Mouse (Mus musculus) heart, adult 2 months (tissue): Measurements from ENCODE around the gene Cadm2. TPM values are rescaled to one million over a fixed set of nuclear protein-coding genes. Genes with fewer than 3 reads are reported as not detected.

Experiments used
- DNase-seq, 2 experiments: peaks; one replicate each; pipeline ENCODE4 v3.0.0; 2021
- H3K27ac ChIP-seq: fragments of 200-600 bp; 2 replicates; pipeline ENCODE4 v1.8.1; 2022
- H3K27me3 ChIP-seq: fragments of 200-500 bp; 2 replicates; pipeline ENCODE4 v1.6.1; 2012; ENCODE audit warnings: mild to moderate bottlenecking, low read length, inconsistent platforms, mixed read lengths; ENCODE audit not compliant: control insufficient read depth, insufficient read depth
- H3K36me3 ChIP-seq: fragments of 200-500 bp; 2 replicates; pipeline ENCODE4 v1.6.1; 2012; ENCODE audit warnings: low read length, inconsistent platforms; ENCODE audit not compliant: control insufficient read depth, insufficient read depth
- H3K4me1 ChIP-seq: fragments of 200-500 bp; 2 replicates; pipeline ENCODE4 v1.6.1; 2011; ENCODE audit warnings: low read length; ENCODE audit not compliant: control insufficient read depth, insufficient read depth
- H3K4me3 ChIP-seq: fragments of 200-600 bp; 2 replicates; pipeline ENCODE4 v1.8.1; 2022
- H3K79me2 ChIP-seq: fragments of 200-500 bp; replicated peaks from 2 replicates; pipeline ENCODE4 v1.6.1; 2012; ENCODE audit warnings: mild to moderate bottlenecking, inconsistent platforms, low read length, moderate library complexity, mixed read lengths; ENCODE audit not compliant: control insufficient read depth, insufficient read depth
- H3K9ac ChIP-seq: fragments of 200-500 bp; 2 replicates; pipeline ENCODE4 v1.6.1; 2012; ENCODE audit warnings: low read depth, mild to moderate bottlenecking, control low read depth, inconsistent platforms, low read length, mixed read lengths
- CTCF ChIP-seq: fragments of 200-600 bp; IDR thresholded peaks from 2 replicates; pipeline ENCODE4 v1.8.1; 2022; ENCODE audit warnings: antibody characterized with exemption, mild to moderate bottlenecking, moderate library complexity
- EP300 ChIP-seq: fragments of 200-500 bp; IDR thresholded peaks from 2 replicates; pipeline ENCODE4 v1.6.1; 2011; ENCODE audit warnings: low read depth, low read length, control low read depth; ENCODE audit not compliant: insufficient read depth
- POLR2A ChIP-seq: fragments of 200-500 bp; IDR thresholded peaks from 2 replicates; pipeline ENCODE4 v1.6.1; 2011; ENCODE audit warnings: mild to moderate bottlenecking, low read depth, low read length, control low read depth; ENCODE audit not compliant: insufficient read depth
- WGBS: fragments of 180-500 bp; shearing (Covaris S2); methylation state at CpG from one replicate; pipeline ENCODE4 v1.1.7; 2018; 5-methylcytosine and 5-hydroxymethylcytosine counted together
- intact Hi-C: fragments of 180-260 bp; cut with DNase I; formaldehyde crosslinking; loops from one replicate; pipeline ENCODE4 v1.15.1; 2025
- polyA plus RNA-seq: library from polyadenylated mRNA; depleted of rRNA; stranded (reverse); fragments of >200 nt; gene quantifications from 2 replicates; pipeline ENCODE4 v1.2.3, GENCODE M21; 2012
- total RNA-seq, 2 experiments: library from RNA; stranded (reverse); gene quantifications; 2 replicates each; pipeline ENCODE4 v1.2.3; 2021

Cadm2 gene
- total and polyA plus RNA-seq, 3 experiments = 0.77 to 0.94 (median 0.89) TPM

DNA sequence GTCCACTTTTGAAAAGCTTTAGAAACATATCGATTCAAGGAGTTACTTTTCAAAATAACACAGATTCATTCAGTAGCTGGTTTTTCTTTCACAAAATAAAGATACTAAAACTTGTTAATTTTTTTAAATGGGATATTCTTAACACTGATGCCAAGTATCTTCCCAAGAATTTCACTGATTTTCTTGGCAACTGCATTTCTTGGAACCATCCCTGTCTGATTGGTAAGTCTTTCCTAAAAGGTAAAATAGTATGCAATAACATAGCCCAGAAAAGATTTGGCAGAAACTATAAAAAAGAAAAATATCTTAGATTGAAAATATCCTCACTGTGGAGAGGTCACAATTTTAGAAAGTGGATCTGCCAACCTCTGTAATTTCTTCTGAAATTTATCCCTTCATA, 95.8 kb downstream of the Cadm2 start:
- intact Hi-C loops = no loop called here
- H3K27ac ChIP-seq = no peak overlapping the region
- WGBS = 65% methylated on average over 1 of the region's 1 CpGs

DNA sequence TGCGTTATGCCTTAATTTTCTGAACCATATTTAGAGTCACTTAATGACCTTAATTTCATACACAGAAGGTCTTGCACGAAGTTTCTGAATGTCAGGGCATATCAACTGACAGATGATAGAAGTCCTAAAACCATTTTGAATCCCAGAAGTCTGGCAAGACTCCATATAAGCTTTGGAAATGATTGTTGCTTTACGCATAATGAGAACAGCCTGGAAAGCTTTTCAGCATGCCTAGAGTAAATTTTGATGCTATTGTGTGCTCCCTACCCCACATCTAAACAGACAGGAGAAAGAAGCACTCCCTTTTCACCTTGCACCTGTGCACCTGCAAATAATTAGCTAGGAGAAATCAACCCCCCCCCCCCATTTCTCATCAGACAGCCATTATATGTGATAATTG, 102.4 kb downstream of the Cadm2 start:
- Histone ChIP-seq H3K27me3 (no peaks in the 10 kb centered on the region), H3K27ac (no peak overlapping the region), H3K4me1 (no peaks in the 10 kb centered on the region), H3K9ac (no peak overlapping the region), H3K36me3 (no peaks in the 10 kb centered on the region), H3K79me2 (no peaks in the 10 kb centered on the region), H3K4me3 (no peak overlapping the region)
- 60% methylated on average over 3 of the region's 3 CpGs for WGBS
- no peak for DNase-seq
- intact Hi-C loops = no loop called here
- TF ChIP-seq CTCF (no peak), POLR2A (no peak), EP300 (no peak)

More for the DNA sequence above, 95.8 kb downstream of the Cadm2 start:
- Histone ChIP-seq H3K4me1 (no peaks in the 10 kb centered on the region), H3K27me3 (no peaks in the 10 kb centered on the region), H3K79me2 (no peaks in the 10 kb centered on the region), H3K4me3 (no peak overlapping the region), H3K9ac (no peak overlapping the region), H3K36me3 (no peaks in the 10 kb centered on the region)
- DNase-seq = no peak
- no peak for TF ChIP-seq CTCF
- no peak for TF ChIP-seq POLR2A
- no peak for TF ChIP-seq EP300

GRCm38 (mm10) chr16:67515549-67515948, 105.2 kb downstream of the Cadm2 start:
- H3K4me3 ChIP-seq = no peak overlapping the region
- intact Hi-C loops = no loop called here
- no peaks in the 10 kb centered on the region for H3K79me2 ChIP-seq
- H3K9ac ChIP-seq = no peak overlapping the region
- 61% methylated on average over 4 of the region's 4 CpGs for WGBS
- H3K4me1 ChIP-seq = no peaks in the 10 kb centered on the region
- no peaks in the 10 kb centered on the region for H3K27me3 ChIP-seq
- no peak for DNase-seq
- TF ChIP-seq CTCF (no peak), POLR2A (no peak), EP300 (no peak)
- H3K36me3 ChIP-seq = no peaks in the 10 kb centered on the region
- no peak overlapping the region for H3K27ac ChIP-seq

GRCm38 (mm10) chr16:67509079-67509478, 111.6 kb downstream of the Cadm2 start:
- 81% methylated on average over 9 of the region's 9 CpGs for WGBS
- TF ChIP-seq CTCF (no peak), POLR2A (no peak), EP300 (no peak)
- Histone ChIP-seq H3K36me3 (no peaks in the 10 kb centered on the region), H3K79me2 (no peaks in the 10 kb centered on the region), H3K4me3 (no peak overlapping the region), H3K4me1 (no peaks in the 10 kb centered on the region), H3K27me3 (no peaks in the 10 kb centered on the region), H3K9ac (no peak overlapping the region), H3K27ac (no peak overlapping the region)
- DNase-seq = no peak
- intact Hi-C loops = no loop called here

DNA sequence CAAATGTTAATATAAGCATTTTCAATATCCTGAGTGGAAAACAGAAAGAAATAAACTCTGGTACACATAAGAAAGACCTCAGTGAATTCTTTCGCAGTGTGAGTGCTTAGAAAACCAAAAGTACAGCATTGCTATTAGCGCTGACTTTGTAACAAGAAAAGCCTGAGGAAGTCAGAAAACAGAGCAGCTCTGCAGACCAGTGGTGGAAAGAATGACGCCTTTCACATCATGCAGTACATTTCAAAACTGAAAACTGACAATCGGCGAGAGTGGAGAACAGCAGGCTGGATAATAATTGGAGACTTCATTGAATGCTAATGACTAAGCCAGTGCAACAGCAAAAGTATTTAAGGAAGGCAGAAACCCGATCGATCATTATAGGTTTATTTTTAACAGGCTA, 138.2 kb downstream of the Cadm2 start:
- no peaks in the 10 kb centered on the region for H3K27me3 ChIP-seq
- no peak overlapping the region for H3K27ac ChIP-seq
- H3K4me3 ChIP-seq = no peak overlapping the region
- no peak for TF ChIP-seq POLR2A
- TF ChIP-seq CTCF = no peak
- TF ChIP-seq EP300 = no peak
- no peaks in the 10 kb centered on the region for H3K36me3 ChIP-seq
- no peaks in the 10 kb centered on the region for H3K4me1 ChIP-seq
- intact Hi-C loops = no loop called here
- DNase-seq = no peak
- no peaks in the 10 kb centered on the region for H3K79me2 ChIP-seq
- H3K9ac ChIP-seq = no peak overlapping the region
- WGBS = 78% methylated on average over 7 of the region's 7 CpGs

GRCm38 (mm10) chr16:67467041-67467440, 153.7 kb downstream of the Cadm2 start:
- intact Hi-C loops = no loop called here
- no peaks in the 10 kb centered on the region for H3K4me1 ChIP-seq
- no peaks in the 10 kb centered on the region for H3K79me2 ChIP-seq
- 80% methylated on average over 3 of the region's 3 CpGs for WGBS
- DNase-seq = no peak
- H3K36me3 ChIP-seq = no peaks in the 10 kb centered on the region
- no peak overlapping the region for H3K4me3 ChIP-seq
- H3K27ac ChIP-seq = no peak overlapping the region
- H3K9ac ChIP-seq = no peak overlapping the region
- no peaks in the 10 kb centered on the region for H3K27me3 ChIP-seq
- TF ChIP-seq POLR2A (no peak), CTCF (no peak), EP300 (no peak)

GRCm38 (mm10) chr16:67436301-67436700, 184.4 kb downstream of the Cadm2 start:
- Histone ChIP-seq H3K27ac (no peak overlapping the region), H3K4me1 (no peaks in the 10 kb centered on the region), H3K9ac (no peak overlapping the region), H3K27me3 (no peaks in the 10 kb centered on the region), H3K36me3 (no peaks in the 10 kb centered on the region), H3K79me2 (no peaks in the 10 kb centered on the region), H3K4me3 (no peak overlapping the region)
- WGBS = 67% methylated on average over 4 of the region's 4 CpGs
- DNase-seq = no peak
- intact Hi-C loops = no loop called here
- TF ChIP-seq CTCF (no peak), EP300 (no peak), POLR2A (no peak)
